Mouse (Mus musculus) lung, adult 18-20 months (tissue): Measurements from ENCODE around the gene Ak5.
"Not testable (repeated sequence)": the region's sequence is repeated elsewhere in the genome, so short reads cannot be mapped to it uniquely, and the experiment has no call there.

Experiments used
- DNase-seq, 2 experiments: peaks; one replicate each; pipeline ENCODE4 v3.0.0; 2022; ENCODE audit warnings: mixed read lengths in 2 of 2

Gene Ak5

DNA sequence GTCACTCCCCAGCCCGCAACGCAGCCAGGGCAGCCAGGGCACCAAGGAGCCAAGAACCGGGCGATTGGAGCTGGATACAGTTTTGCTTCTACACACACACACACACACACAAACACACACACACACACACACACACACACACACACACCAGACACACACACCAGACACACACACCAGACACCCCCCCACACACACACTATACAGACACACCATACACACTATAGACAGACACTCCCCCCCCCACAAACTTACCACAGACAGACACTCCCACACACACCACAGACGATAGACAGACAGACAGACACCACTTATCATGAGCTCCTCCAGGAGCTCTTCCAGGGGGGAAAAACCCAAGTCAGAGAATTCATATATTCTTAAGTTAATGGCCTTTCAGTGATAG, at the start of gene Ak5:
Gene Ak5, minus strand, starts transcription at position 122 of the 400 bp plus-strand sequence.
- no peak for DNase-seq

- peak; percentile 90 to 93 for DNase-seq
These were observed 46.1 kb upstream of the Ak5 start, which contains the start of gene Pigk for GRCm38 (mm10) chr3:152713991-152714902. Gene Pigk (plus strand): TSS chr3:152714100.

- no peak for DNase-seq
These were observed 44.8 kb upstream of the Ak5 start for GRCm38 (mm10) chr3:152712957-152713356.

- no peak for DNase-seq
These were observed 41.8 kb upstream of the Ak5 start for GRCm38 (mm10) chr3:152709936-152710335.

DNA sequence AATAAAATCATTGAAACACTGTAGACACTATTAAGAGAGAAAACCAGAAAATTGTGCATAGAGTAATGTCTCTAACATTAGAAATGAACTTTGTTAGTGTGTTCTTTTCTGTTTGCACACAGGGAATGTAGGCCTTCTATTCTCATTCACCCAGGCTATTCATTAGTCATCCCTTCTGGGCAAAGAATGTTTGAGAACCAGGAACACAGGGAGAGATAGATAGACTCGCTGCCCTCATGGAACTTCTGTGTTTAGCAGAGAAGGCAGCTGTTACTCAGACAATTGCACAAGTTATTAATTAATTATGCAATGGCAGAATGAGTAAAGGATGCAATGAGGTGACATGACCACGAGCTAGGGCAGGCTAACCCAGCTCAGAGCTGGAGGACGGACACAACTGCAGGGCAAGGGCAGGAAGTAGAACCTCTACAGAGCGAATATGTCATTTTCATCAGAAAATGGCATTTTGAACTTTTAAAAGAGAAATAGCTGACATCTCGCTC, 39.2 kb upstream of the Ak5 start:
- DNase-seq = no peak

GRCm38 (mm10) chr3:152706901-152707300, 38.7 kb upstream of the Ak5 start:
- DNase-seq = no peak

DNA sequence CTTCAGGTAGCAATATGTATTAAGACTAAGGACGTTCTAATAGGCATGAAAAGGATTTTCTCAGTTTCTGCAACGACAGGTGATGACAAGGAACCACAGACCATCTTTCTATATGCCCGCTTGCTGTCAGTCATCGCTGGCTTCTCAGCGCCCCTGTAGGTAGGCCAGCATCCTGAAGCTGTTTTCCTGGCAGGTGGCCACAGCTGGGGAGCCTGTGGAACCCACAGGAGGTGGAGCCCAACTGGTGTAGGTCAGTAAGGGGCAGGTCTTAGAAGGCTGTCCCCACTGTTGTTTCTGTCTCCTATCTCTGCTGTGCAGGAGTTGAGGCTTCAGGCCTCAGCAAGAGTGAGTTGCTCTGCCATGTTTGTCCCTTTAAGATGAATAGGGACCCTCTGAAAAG, 37.7 kb upstream of the Ak5 start:
- DNase-seq = no peak

- DNase-seq = no peak
These were observed 34.2 kb upstream of the Ak5 start for GRCm38 (mm10) chr3:152702274-152702843.

DNA sequence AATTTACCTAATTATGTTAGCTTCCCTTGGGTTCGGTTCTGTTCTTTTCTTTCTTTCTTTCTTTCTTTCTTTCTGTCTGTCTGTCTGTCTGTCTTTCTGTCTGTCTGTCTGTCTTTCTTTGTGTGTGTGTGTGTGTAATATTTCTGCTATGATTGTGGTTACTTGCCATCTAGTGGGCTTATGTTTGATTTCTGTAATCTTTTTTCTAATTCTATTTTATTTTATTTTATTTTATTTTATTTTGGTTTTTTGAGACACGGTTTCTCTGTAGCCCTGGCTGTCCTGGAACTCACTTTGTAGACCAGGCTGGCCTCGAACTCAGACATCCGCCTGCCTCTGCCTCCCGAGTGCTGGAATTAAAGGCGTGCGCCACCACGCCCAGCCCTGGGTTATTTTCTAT, 33.4 kb upstream of the Ak5 start:
- not testable (repeated sequence) for DNase-seq

- no peak for DNase-seq
These were observed 31.1 kb upstream of the Ak5 start for GRCm38 (mm10) chr3:152699261-152699660.

DNA sequence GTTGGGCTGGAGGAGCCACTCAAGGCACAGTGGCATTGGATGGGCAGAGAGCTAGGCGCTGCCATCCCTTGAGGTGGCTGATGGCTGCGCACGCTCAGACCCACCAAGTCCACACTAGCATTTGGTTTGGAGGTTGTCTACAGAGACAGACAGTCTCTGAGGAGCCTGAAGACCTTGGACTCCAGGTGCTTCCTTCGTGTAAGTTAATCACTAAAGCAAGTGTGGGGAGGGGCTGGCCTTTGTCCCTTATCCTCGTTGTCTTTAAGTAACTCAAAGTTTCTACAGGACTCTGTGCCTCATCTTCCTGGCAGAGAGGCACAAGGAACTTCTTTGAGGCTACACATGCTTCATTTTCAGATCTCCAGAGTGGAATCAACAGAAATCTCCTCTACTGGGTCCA, 29.9 kb upstream of the Ak5 start:
- no peak for DNase-seq

DNA sequence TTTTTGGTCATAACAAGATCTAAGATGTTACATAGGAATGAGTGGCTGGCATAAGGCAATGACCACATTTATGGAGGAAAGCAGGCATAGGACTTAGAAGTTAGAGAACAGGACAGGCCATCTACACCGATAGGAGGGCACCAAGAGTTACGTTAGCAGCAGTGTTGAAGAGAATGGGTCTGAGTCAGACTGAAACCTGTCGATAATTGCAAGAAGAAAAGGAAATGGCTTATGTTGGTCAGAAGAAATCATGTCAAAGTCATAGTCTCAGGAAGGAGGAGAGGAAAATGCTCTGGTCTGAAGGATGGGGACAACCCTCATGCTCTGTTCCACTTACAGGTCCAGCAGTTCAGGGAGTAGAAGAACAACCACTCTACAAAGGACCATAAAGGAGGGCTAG, 26.8 kb upstream of the Ak5 start:
- no peak for DNase-seq

DNA sequence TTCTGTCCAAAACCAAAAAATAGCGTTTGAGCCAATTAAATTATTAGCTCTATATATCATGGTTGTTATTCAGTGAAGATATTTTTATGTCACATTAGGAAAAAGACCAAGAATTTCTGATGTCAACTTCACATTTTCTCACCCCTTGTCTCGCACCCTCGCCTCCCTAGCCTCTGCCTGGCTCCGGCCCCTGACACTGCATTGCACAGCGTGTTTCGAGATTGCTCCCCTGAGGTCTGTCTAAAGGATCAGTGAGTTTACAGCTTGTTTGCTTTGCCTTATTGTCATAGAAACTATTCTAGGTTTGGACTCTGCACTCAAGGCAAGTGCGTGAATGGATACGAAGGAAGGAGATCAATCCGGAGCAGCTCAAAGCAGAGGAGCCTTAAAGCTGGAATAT, 20.9 kb upstream of the Ak5 start:
- no peak for DNase-seq

DNA sequence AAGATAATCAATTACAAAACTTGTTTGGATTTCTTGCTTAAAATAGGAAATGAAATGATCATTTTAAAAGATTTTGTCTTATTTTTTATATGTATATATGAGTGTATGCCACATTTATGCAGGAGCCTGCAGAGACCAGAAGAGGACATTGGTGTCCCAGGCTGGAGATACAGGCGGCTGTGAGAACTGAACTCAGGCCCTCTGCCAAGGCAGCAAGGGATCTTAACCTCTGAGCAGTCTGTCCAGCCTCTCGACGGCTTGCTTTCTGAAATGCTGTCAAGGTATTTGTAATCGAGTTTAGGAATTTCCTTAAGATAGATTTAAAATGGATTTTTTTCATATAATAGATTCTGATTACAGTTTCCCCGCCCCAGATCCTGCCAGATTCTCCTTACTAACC, 20.4 kb upstream of the Ak5 start:
- no peak for DNase-seq

DNA sequence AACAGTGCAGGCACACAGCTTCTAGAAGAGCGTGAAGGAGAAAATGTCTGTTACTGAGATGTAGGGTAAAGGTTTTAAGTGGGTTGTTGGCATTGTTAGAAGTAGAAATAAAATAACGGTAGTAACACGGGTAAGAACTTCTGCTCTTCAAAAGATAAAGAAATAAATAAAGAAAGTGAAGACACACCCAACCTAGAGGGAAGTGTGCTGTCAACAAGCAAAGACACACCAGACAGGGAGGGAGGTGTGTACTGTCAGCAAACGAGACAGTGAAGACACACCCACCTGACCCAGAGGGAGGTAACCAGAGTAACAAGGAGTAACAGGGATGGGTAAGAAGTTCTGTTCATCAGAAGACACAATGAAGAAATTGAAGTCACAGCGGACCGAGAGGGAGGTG, 6.5 kb upstream of the Ak5 start:
- DNase-seq = no peak

GRCm38 (mm10) chr3:152669783-152670182, 1.6 kb upstream of the Ak5 start:
- DNase-seq = no peak

DNA sequence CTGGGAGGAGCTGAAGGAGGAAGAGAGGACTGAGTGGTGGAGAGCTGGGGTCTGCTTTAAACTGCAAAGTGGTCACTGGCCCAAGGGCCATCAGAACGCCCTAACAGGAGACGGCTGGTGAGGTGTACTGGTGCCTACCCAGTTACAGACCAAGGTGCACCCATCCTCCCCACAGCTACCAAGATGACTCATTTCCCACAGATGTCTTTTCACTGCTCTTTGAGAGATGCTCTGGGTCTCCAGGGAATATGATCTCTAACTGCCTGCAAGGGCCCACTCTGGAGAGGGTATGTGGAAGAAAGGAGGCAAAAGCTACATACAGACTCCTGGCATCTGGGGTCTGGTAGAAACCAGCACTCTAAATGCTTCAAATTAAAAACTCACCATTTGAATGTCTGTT, 633 bp upstream of the Ak5 start:
- DNase-seq = no peak

DNA sequence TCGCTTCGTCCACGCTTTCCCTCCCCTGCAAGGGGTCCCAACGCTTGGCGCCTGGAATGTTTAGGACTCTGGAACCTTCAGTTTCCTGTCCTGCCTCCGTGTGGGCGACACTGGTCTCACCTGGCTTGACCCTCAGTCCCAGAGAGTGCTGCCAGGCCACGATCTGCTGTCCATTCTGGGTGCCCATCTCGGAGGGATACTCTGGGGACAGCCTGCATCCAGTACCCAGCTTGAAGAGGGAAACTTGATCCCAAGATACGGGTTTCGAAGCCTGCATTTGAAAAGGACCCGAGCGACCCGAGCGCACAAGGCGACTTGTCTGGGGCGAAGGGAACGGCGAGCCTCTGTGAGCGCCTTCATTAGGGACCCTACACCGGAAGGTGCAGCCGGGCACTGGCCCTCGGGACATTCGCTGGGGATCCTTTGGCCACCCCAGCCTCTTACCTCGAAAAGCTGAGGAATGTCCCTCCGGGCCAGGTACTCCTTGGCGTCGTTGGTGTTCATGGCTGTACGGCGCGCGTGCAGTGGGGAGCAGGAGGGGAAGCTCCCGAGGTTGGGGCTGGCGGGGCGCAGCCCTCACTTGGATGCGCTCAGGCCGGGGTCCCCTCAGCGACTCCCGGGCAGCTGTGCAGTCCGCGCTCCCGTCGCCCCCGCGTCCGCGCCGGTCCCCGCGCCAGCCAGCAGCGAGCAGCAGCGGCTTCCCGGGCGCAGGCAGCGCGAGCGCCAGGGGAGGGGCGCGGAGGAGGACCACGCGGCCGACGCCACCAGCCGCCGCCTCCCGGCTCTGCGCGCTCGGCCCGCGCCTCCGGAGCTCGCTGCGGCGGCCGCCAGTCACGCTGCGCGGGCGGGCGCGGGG, 576 bp downstream of the Ak5 start:
- DNase-seq = no peak

GRCm38 (mm10) chr3:152666991-152667355, 1.2 kb downstream of the Ak5 start:
- DNase-seq = no peak

DNA sequence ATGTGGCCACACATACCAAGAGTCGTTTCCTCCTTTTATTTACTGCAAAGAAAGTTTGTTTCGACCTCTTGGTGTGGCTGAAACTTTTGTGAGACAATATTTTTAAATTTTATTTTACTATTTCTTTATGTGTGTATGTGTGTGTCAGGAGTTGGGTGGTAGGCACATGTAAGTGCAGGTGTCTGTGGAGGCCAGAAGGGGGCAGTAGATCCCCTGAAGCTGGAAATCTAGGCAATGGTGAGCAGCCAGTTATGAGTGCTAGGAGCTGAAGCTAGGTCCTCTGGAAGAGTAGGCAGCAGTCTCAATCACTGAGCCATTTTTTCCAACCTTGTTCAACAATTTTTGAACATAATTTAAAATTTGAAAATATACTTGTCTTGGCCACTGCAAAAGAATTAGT, 9.6 kb downstream of the Ak5 start:
- no peak for DNase-seq

DNA sequence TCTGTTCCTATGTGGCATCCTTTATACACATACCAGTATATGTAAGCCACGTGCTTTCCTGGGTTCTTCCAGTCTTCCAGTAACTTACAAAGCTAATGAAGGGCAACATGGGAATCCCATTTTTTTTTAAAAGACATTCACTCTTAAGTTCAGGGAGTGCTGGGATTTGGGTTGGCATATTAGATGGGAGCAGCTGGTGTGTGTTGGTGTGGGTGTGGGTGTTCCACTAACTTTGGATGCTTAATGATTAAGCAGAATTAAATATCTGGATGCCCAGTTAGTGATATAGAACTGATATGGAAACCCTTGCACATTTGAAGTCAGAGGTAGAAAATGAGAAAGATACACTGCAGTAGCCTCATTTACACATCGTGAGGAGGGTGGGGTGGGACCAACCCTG, 16.2 kb downstream of the Ak5 start:
- no peak for DNase-seq

- no peak for DNase-seq
These were observed 23.6 kb downstream of the Ak5 start for GRCm38 (mm10) chr3:152644610-152645009.

- DNase-seq = no peak
These were observed 42.9 kb downstream of the Ak5 start for GRCm38 (mm10) chr3:152625061-152625820.
